Mouse (Mus musculus) frontal cortex, postnatal 36 days (tissue): ENCODE measurements around the gene Sppl2b.
"Not testable (repeated sequence)": the region's sequence is repeated elsewhere in the genome, so short reads cannot be mapped to it uniquely, and the experiment has no call there.

Source experiments
- DNase-seq, 2 experiments: peaks; one replicate each; pipeline ENCODE4 v3.0.0; 2022; ENCODE audit warnings: low spot score in 2 of 2

The Sppl2b gene

GRCm38 (mm10) chr10:80854913-80855748 lies at the start of gene Sppl2b, which contains the start of gene Lsm7:
Gene Sppl2b, plus strand, starts transcription at chr10:80855275.
Gene Lsm7, minus strand, starts transcription at chr10:80855209.
- DNase-seq = peak; percentile 96 to 98

- DNase-seq = no peak
Observed at GRCm38 (mm10) chr10:80805322-80805721, 49.8 kb upstream of the Sppl2b start.

GRCm38 (mm10) chr10:80805925-80806324 lies 49.1 kb upstream of the Sppl2b start:
- DNase-seq = peak; percentile 76

GRCm38 (mm10) chr10:80806341-80807056 lies 48.6 kb upstream of the Sppl2b start:
- no peak for DNase-seq

- DNase-seq = peak; percentile 89 to 92
Observed at GRCm38 (mm10) chr10:80807057-80807627, 47.9 kb upstream of the Sppl2b start.

GRCm38 (mm10) chr10:80808099-80808984 lies 46.7 kb upstream of the Sppl2b start:
- DNase-seq = no peak

GRCm38 (mm10) chr10:80808985-80809632 lies 46.0 kb upstream of the Sppl2b start:
- DNase-seq = peak; percentile 42 to 54

GRCm38 (mm10) chr10:80810084-80810483 lies 45.0 kb upstream of the Sppl2b start:
- no peak for DNase-seq

- no peak for DNase-seq
Observed at GRCm38 (mm10) chr10:80812391-80813041, 42.6 kb upstream of the Sppl2b start.

- no peak for DNase-seq
Observed at GRCm38 (mm10) chr10:80813366-80813765, 41.7 kb upstream of the Sppl2b start, which contains the start of gene Jsrp1. Gene Jsrp1, minus strand, starts transcription at chr10:80813498.

GRCm38 (mm10) chr10:80814800-80815199 lies 40.3 kb upstream of the Sppl2b start:
- DNase-seq = no peak

GRCm38 (mm10) chr10:80816303-80816702 lies 38.8 kb upstream of the Sppl2b start:
- not testable (repeated sequence) for DNase-seq

- no peak for DNase-seq
Observed at GRCm38 (mm10) chr10:80817164-80817563, 37.9 kb upstream of the Sppl2b start.

GRCm38 (mm10) chr10:80817955-80818354 lies 37.1 kb upstream of the Sppl2b start:
- DNase-seq = not testable (repeated sequence)

- DNase-seq = no peak
Observed at GRCm38 (mm10) chr10:80818599-80819281, 36.3 kb upstream of the Sppl2b start.

GRCm38 (mm10) chr10:80819406-80819805 lies 35.7 kb upstream of the Sppl2b start:
- DNase-seq = no peak

- DNase-seq = no peak
Observed at GRCm38 (mm10) chr10:80821991-80822390, 33.1 kb upstream of the Sppl2b start.

GRCm38 (mm10) chr10:80822528-80822927 lies 32.5 kb upstream of the Sppl2b start:
- no peak for DNase-seq

GRCm38 (mm10) chr10:80823316-80823715 lies 31.8 kb upstream of the Sppl2b start:
- DNase-seq = no peak
